Mouse (Mus musculus) urinary bladder, postnatal 10 days (tissue): Measurements from ENCODE around the gene Nfkbid.
"Not testable (repeated sequence)": the region's sequence is repeated elsewhere in the genome, so short reads cannot be mapped to it uniquely, and the experiment has no call there.

Source experiments
- DNase-seq: peaks from one replicate; pipeline ENCODE4 v3.0.0; 2022; ENCODE audit warnings: low spot score

Gene Nfkbid

GRCm38 (mm10) chr7:30464816-30465300, 43.3 kb downstream of the Nfkbid start:
- DNase-seq, result no peak

- no peak for DNase-seq
Measured at GRCm38 (mm10) chr7:30472411-30472810, 50.9 kb downstream of the Nfkbid start.

- no peak for DNase-seq
Measured at GRCm38 (mm10) chr7:30474999-30475398, 53.5 kb downstream of the Nfkbid start.

- not testable (repeated sequence) for DNase-seq
Measured at GRCm38 (mm10) chr7:30476136-30476535, 54.6 kb downstream of the Nfkbid start.

GRCm38 (mm10) chr7:30477415-30478381, 56.2 kb downstream of the Nfkbid start:
- no peak for DNase-seq
